Mouse (Mus musculus) CD4-positive helper T cell, adult 2 months (primary cell): ENCODE data around the gene Clec4g.
"Not testable (repeated sequence)": the region's sequence is repeated elsewhere in the genome, so short reads cannot be mapped to it uniquely, and the experiment has no call there.

ENCODE experiments used
- DNase-seq: peaks from one replicate; pipeline ENCODE4 v3.0.0-alpha.2; 2012; ENCODE audit warnings: low read depth, missing footprints, low spot score

Clec4g gene

DNA sequence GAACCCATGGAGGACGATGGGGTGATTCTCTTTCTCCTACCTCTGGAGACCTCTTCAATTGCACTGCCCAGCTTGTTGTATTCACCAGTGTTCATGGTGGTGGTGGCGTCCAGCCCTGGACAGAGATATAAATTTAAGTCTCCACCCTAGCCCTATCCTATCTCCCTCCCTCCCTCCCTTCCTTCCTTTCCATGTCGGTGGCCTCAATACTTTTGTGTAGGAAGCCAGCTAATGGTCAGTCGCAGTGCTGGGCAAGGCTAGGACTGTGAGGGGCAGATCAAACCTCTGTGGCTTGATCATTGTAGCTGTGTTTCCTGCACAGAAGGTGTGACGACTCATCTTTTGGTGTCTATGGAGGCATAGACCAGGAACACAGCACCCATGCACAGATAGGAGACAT is at the start of gene Clec4g:
Gene Clec4g (minus strand): TSS at position 101 of the 400 bp plus-strand sequence.
- no peak for DNase-seq

DNA sequence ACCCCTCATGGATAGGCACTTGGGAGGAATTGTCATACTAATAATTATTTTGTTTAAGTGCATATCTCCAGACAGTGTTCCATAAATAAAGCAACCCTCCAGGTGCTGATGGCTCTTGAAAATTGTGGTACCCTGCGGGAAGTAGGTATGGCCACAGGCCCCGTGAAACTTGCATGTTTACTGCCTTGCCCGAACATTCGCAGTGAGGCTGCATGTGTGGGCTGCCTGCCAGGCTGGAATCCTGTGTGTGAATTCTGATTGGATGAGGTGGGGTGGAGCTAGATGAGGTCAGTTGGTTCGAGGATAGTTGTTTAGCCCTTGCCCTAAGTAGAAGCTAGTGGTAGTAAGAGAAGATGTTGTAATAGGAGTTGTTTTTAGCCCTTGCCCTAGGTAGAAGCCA is 48.2 kb upstream of the Clec4g start:
- DNase-seq, result not testable (repeated sequence)

- DNase-seq, result peak; percentile 98
These were observed 33.9 kb upstream of the Clec4g start for GRCm38 (mm10) chr8:3754261-3754850.

DNA sequence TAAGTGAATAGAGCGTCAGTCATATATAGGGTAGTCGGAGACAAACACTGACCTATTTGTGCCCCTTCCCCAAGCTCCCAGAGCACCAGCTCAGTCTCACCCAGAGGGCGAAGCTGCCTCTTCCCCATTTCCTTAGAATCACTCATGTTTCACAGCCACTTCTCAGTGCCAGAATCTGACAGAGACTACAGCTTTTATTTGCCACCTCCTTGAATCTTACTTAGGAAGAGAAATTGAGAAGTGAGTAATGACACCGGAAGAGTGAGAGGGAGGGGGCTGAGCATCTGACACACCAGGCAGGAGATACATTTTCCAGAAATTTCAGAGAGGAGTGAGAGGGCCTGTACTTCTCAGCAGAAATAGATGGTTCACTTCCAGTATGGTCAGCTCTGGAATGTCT is 28.3 kb upstream of the Clec4g start, which contains the start of gene Cd209a:
Gene Cd209a (minus strand): TSS at position 224 of the 400 bp plus-strand sequence.
- DNase-seq, result no peak

DNA sequence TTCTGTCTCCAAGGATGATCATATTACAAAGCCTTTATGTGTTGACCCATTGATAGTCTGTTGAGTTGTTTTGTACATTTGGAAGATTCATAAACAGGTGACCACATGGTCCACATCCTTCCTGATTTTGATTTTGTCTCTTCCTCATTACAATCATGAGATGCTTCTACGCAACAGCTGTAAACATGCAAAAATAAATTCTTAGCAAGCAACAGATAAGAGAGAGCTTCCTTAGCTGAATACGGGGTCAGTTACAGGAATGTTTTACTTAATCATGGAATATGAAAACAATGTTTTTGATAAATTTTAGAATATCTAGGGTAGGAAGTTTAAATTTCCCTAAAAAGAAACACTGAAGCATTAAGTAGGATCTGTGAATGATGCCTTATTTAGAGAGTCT is 16.5 kb upstream of the Clec4g start:
- DNase-seq, result no peak

DNA sequence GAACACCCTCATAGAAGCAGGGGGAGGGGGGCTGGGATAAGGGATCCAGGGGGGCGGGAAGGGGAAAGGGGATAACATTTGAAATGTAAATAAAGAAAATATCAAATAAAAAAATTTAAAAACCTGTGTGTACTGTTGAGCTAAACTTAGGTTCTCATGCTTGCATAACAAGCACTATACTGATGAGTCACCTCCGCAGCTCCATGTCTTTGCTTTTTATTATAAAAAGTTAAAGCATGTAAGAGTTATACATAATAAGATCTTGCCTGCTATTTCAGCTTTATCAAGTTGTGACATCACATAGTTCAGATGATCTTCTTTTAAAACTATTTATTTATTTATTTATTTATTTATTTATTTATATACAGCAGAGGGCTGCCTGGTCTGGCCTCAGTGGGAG is 15.1 kb upstream of the Clec4g start:
- DNase-seq, result no peak

DNA sequence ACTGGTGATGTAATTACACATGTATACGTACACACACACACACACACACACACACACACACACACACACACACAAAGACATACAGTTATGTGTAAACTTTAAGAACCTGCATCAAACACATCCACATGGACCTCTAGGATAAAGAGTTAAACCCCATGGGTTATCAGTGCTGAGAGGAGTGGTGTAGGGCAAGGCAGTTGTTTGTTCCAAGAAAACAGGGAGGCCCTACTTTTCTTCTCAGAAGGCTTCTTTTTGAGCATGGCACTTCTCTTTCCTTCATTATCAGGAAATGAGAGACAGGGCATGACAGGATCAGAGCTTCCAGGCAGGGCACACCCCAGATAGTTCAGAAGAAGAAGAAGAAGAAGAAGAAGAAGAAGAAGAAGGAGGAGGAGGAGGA is 13.6 kb upstream of the Clec4g start:
- DNase-seq, result no peak

- DNase-seq, result no peak
These were observed 590 bp upstream of the Clec4g start for GRCm38 (mm10) chr8:3721041-3721440.

DNA sequence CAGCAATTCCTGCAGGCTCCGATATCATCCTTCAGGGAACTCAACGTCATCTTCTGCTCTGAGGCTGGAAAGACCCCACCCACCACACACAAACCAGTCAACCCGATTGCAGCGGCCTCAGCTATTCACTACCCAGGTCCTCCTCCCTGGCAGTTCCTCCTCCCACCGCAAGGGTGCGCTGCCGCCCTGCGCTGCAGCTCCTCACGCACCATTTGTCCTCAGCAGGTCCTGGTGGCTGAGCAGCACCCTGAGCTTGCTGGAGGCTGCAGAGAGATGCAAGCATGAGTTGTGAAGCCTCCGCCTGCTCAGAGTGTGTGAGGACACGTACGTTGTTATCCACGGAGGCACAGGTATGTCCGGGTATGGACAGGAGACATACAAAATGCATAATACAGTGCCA is 1.9 kb downstream of the Clec4g start:
- peak; percentile 54 for DNase-seq

GRCm38 (mm10) chr8:3717321-3717954 is 3.0 kb downstream of the Clec4g start:
- no peak for DNase-seq

DNA sequence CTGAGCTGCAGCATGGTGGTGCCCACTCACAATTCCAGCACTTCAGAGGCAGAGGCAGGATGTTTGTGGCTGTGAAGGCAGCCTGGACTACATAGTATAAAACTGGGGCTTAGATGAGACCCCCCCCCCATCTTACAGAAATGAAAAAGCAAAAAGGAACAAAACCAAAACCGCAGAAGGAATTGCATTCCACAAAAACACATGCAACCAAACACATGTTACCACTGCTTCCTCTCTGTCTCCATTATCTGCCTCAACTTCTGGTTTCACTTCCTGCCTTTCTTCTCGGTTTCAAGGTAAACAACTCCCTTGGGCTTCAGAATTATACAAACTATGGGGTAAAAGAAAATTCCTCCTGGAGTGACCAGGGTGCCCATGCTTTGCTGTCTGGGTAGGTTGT is 8.8 kb downstream of the Clec4g start:
- peak; percentile 12 for DNase-seq

DNA sequence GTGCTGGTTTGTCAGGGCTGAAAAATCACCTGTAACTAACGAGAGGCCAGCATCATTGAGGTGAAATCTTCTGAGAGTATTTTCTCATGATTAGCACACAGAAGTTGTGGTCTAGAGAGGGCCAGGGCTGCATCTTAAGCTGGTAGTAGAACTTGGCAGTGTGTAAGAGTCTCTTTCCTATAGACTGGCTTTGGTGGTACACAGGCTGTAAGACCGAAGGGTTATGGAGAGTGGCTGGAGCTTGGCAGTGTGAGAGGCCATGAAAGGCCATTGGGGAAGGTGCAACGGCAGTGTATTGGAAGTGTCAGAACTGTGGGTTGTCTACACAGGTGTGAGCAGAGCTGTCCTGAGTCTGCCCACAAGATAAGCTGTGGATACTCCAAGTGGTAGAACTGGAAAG is 10.1 kb downstream of the Clec4g start:
- DNase-seq, result no peak

DNA sequence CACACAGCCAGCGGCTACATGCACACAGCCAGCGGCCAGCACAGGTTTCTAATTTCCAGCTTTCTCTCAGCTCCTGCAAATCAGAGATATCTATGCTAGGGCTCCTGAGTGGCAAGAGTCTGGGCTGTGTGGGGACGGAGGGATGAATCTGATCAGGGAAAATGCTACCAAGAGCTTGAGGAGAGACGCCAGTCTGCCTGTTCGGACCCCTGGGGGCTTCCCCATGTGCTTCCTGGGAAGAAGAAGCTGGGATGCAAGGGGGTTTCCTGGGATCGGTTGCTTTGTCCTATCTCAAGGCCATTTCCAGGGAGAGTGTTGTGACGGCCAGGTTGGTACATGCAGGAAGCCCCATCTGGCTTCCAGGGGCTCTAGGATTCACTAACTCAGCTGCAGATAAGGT is 12.8 kb downstream of the Clec4g start:
- DNase-seq, result no peak

GRCm38 (mm10) chr8:3705711-3706110 is 14.7 kb downstream of the Clec4g start:
- no peak for DNase-seq

DNA sequence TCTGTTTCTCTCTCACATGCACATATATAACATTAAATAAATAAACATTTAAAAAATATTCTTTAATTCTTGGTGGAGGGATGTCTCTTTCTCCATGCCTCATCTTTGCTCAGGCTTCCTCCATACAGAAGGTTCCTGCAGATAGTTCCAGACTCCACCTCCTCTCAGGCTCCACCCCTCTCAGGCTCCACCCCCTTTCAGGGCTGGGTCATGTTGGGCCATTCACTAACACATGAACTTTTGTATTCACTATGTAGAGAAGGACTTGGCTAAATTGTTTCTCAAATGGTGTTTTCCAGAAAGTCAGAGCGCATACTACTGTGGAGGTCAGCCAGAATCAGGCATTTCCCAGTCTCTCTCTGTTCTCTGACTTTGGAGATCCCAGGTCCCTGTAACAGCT is 19.0 kb downstream of the Clec4g start:
- DNase-seq, result no peak

DNA sequence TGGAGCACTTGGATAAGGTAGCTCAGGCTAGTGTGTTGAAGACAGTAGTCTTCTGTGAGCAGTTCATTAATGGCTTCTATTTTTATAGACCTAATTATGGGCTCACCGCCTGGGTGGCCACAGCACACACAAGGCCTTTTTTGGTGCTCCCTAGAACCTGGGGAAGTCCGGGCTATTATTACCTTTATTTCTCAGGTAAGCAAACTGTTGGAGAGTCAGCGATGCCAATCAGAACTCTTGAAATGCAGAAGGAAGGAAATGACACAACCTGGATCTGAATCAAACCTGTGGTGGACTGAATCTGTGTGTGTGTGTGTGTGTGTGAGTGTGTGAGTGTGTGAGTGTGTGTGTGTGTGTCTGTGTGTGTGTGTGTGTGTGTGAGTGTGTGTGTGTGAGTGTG is 26.3 kb downstream of the Clec4g start, which contains the start of gene Fcer2a:
Gene Fcer2a (minus strand): TSS at position 55 of the 400 bp plus-strand sequence.
- DNase-seq, result no peak

- DNase-seq, result no peak
These were observed 29.7 kb downstream of the Clec4g start for GRCm38 (mm10) chr8:3690774-3691173.

- no peak for DNase-seq
These were observed 32.9 kb downstream of the Clec4g start for GRCm38 (mm10) chr8:3687537-3687936.

DNA sequence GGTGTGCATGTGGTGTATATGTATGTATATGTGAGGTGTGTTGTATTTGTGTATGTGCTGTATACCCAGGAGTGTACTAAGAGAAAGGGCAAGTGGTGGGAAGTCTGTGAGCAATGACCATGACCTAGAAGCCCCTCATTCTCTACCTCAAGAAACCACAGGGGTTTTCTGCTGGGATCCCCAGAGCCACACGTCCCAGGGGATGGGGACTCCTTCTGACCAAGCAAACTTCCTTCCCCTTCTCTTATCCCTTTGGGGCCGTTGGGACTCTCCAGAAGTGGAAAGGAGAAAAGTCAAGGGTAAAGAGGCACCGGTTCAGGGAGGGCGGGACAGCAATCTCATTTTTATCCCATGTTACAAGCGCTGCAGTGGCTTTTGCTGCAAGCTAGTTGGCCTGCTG is 35.0 kb downstream of the Clec4g start:
- DNase-seq, result no peak

DNA sequence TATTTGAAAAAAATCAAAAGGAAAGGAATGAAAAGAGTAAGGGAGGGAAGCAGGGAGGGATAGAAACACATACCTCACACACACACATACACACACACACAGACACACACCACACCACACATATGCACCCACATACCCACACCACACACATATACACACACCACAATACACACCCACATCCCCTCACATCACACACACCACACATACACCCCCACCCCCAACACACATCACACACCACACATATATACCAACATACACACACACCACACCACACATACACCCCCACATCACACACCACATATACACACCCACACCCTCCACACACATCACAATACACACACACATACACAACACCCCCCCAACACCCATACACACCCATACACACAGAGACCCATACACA is 35.9 kb downstream of the Clec4g start:
- no peak for DNase-seq

GRCm38 (mm10) chr8:3683408-3684176 is 36.9 kb downstream of the Clec4g start:
- no peak for DNase-seq

GRCm38 (mm10) chr8:3682435-3682834 is 38.0 kb downstream of the Clec4g start:
- no peak for DNase-seq

- DNase-seq, result no peak
These were observed 40.8 kb downstream of the Clec4g start for GRCm38 (mm10) chr8:3679656-3680055.
